Mouse (Mus musculus): ENCODE measurements at regions not wholly inside any gene's neighbourhood (a gene's known extent, or its start where the extent isn't known, plus 50 kb on each side); places are given as distances from the start of the nearest gene placed in this dataset.
A peak's percentile ranks its signal among the peaks of the same experiment; 100 is the strongest.

DNA sequence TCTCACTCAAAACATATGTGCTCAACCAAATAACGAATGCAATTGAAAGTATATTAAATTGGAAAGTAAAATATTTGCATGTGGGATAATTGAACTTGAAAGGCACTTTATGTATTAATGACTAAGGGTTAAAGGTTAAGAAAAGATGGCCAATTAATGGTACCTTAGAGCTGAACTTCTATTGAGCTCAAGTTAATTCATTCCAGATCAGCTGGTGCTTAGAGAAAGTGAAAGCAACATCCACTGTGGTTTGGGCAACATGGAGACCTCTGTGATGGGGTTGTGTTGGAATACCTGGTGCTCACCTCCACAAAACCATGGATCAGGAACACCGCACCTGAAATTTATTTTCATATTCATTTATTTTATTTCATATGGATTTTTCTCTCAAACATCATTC, 612.5 kb upstream of the Intu start:
- Histone ChIP-seq H3K4me1 (ENCODE audit: control insufficient read depth, insufficient read depth, low read length) (no peaks in the 10 kb centered on the region), H3K4me3 (ENCODE audit: insufficient read depth, low read length) (no peak overlapping the region), H3K27ac (ENCODE audit: insufficient read depth, low read length) (no peak overlapping the region)
- TF ChIP-seq CTCF (IDR thresholded peaks at IDR 0.05; ENCODE audit: borderline replicate concordance, insufficient read depth, low read length) (no peak), POLR2A (IDR thresholded peaks at IDR 0.05; ENCODE audit: low read depth, low read length) (no peak)

DNA sequence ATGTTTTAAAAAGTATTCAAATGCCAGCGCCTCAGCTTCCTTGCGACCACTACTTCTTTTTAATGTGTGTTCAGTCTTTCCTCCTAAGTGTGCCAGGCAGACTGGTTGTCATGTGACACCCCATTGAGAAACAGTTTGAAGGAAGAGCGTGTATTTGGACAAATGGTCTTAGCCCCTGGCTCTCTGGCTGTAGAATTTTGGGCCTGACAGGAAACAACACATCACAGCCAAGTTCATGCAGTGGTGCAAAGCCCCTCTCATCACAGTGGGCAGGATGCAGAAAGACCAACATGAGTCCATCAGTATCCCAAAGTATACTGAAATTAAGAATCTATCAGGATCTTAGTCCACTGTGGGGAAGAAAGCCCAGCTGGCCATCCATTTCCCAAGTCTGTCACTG, 605.6 kb upstream of the Intu start:
- Histone ChIP-seq H3K4me3 (ENCODE audit: insufficient read depth, low read length) (no peak overlapping the region), H3K4me1 (ENCODE audit: control insufficient read depth, insufficient read depth, low read length) (no peaks in the 10 kb centered on the region), H3K27ac (ENCODE audit: insufficient read depth, low read length) (no peak overlapping the region)
- TF ChIP-seq CTCF (IDR thresholded peaks at IDR 0.05; ENCODE audit: borderline replicate concordance, insufficient read depth, low read length) (no peak), POLR2A (IDR thresholded peaks at IDR 0.05; ENCODE audit: low read depth, low read length) (no peak)

DNA sequence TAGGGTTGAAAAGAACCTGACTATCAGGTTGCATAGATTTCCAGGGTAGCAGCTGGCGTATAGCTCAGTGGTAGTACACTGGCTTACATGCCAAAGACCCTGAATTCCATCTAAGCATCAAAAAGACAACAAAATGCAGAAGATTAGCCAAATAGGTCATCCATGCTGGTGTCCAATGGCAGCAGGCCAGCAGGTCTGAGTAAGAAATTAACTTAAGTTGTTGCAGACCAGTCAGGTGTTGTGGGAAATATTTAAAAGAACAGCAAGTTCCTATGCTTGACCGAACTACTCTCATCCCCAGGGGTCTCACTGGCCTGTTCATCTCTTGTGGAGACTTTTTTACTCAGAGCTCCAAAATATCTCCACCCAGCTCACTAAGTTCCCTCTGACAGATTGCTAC, 602.7 kb upstream of the Intu start:
- Histone ChIP-seq H3K27ac (ENCODE audit: insufficient read depth, low read length) (no peak overlapping the region), H3K4me1 (ENCODE audit: control insufficient read depth, insufficient read depth, low read length) (no peaks in the 10 kb centered on the region), H3K4me3 (ENCODE audit: insufficient read depth, low read length) (no peak overlapping the region)
- TF ChIP-seq CTCF (IDR thresholded peaks at IDR 0.05; ENCODE audit: borderline replicate concordance, insufficient read depth, low read length), result no peak
- TF ChIP-seq POLR2A (IDR thresholded peaks at IDR 0.05; ENCODE audit: low read depth, low read length), result no peak

DNA sequence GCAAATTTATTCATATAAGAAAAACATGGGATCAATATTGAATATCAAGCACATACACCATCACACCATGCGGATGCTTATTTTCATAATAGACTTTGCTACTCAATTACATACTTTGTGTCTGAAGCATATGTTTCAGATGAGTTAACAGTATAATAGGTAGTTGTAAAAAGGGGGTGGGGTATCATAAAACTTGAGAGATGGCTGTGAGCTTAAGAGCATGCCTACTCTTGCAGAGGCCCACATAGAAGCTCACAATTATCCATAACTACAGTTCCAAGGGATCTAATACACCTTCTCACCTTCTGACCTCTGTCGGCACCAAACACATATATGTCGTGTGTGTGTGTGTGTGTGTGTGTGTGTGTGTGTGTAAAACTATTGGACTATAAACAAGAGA, 597.7 kb upstream of the Intu start:
- Histone ChIP-seq H3K4me1 (ENCODE audit: control insufficient read depth, insufficient read depth, low read length) (no peaks in the 10 kb centered on the region), H3K4me3 (ENCODE audit: insufficient read depth, low read length) (no peak overlapping the region), H3K27ac (ENCODE audit: insufficient read depth, low read length) (no peak overlapping the region)
- TF ChIP-seq POLR2A (IDR thresholded peaks at IDR 0.05; ENCODE audit: low read depth, low read length) (no peak), CTCF (IDR thresholded peaks at IDR 0.05; ENCODE audit: borderline replicate concordance, insufficient read depth, low read length) (no peak)

GRCm38 (mm10) chr3:39937719-39938278, 593.3 kb upstream of the Intu start:
- TF ChIP-seq POLR2A (IDR thresholded peaks at IDR 0.05; ENCODE audit: low read depth, low read length) (no peak), CTCF (IDR thresholded peaks at IDR 0.05; ENCODE audit: borderline replicate concordance, insufficient read depth, low read length) (no peak)
- no peak overlapping the region for H3K27ac ChIP-seq (ENCODE audit: insufficient read depth, low read length)
- H3K4me3 ChIP-seq (ENCODE audit: insufficient read depth, low read length), result no peak overlapping the region
- no peaks in the 10 kb centered on the region for H3K4me1 ChIP-seq (ENCODE audit: control insufficient read depth, insufficient read depth, low read length)

DNA sequence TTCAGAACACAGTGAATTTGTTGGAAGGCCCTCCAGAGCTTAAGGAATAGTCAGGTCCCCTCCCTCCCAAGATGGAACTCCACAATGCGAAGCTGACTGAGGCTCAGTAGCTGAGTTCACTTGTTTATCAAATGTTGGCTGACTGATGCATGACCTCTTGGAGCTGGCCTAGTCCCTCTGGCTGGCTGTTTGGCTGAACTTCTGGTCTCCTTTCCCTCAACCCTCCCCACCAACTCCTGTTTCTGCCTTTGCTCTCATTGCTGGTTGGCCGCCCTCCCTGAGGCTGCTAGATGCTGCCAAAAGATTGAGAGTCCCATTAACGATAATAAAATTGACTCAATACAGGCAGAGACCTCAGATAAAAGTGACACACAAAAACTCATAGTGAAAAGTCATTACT, 586.5 kb upstream of the Intu start:
- TF ChIP-seq POLR2A (IDR thresholded peaks at IDR 0.05; ENCODE audit: low read depth, low read length) (no peak), CTCF (IDR thresholded peaks at IDR 0.05; ENCODE audit: borderline replicate concordance, insufficient read depth, low read length) (no peak)
- H3K4me1 ChIP-seq (ENCODE audit: control insufficient read depth, insufficient read depth, low read length), result no peaks in the 10 kb centered on the region
- H3K4me3 ChIP-seq (ENCODE audit: insufficient read depth, low read length), result no peak overlapping the region

DNA sequence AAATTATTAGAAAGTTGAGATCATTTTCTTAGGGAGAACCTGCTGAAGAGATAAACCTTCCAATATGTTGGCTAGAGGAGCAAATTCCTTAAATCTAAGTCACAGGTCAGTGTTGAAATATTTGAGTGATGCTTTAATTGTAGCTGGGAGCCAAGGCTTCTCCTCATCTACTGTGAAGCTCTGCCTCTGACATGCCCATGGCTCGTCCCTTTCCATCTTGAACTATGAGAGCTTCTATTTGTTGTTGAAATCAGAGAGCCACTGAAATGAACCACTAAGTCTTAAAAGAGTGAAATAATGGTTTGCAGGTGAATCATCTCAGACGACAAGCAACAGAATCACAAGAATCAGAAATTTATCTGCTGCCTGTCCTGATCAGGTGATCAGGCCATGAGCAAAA, 579.0 kb upstream of the Intu start:
- H3K4me3 ChIP-seq (ENCODE audit: insufficient read depth, low read length), result no peak overlapping the region
- H3K27ac ChIP-seq (ENCODE audit: insufficient read depth, low read length), result peak overlapping the region; percentile 97
- H3K4me1 ChIP-seq (ENCODE audit: control insufficient read depth, insufficient read depth, low read length), result peaks cover 11% of the 10 kb centered on the region
- TF ChIP-seq CTCF (IDR thresholded peaks at IDR 0.05; ENCODE audit: borderline replicate concordance, insufficient read depth, low read length), result no peak
- no peak for TF ChIP-seq POLR2A (IDR thresholded peaks at IDR 0.05; ENCODE audit: low read depth, low read length)

More for the DNA sequence above, 586.5 kb upstream of the Intu start:
- no peak overlapping the region for H3K27ac ChIP-seq (ENCODE audit: insufficient read depth, low read length)

DNA sequence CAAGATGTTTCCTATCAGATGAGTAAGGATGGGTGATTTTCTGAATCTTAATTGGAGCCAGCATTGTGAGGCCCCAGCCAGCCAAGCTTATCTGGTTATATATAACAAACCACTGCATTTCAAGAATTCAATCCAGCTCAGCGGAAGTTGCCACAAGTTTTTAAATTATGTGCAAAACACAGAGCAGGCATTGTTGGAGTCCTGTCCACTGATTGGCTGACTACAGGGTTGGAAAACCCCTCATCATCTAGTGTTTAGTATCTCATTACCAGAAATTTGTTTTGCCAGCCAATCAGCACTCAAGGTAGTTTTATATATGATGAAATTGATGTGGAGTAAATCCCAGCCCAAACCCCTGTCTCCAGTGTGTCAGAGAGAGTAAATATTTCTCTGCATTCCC, 578.5 kb upstream of the Intu start:
- Histone ChIP-seq H3K4me3 (ENCODE audit: insufficient read depth, low read length) (no peak overlapping the region), H3K27ac (ENCODE audit: insufficient read depth, low read length) (peak overlapping the region; percentile 97), H3K4me1 (ENCODE audit: control insufficient read depth, insufficient read depth, low read length) (peaks cover 11% of the 10 kb centered on the region)
- TF ChIP-seq CTCF (IDR thresholded peaks at IDR 0.05; ENCODE audit: borderline replicate concordance, insufficient read depth, low read length) (no peak), POLR2A (IDR thresholded peaks at IDR 0.05; ENCODE audit: low read depth, low read length) (no peak)

DNA sequence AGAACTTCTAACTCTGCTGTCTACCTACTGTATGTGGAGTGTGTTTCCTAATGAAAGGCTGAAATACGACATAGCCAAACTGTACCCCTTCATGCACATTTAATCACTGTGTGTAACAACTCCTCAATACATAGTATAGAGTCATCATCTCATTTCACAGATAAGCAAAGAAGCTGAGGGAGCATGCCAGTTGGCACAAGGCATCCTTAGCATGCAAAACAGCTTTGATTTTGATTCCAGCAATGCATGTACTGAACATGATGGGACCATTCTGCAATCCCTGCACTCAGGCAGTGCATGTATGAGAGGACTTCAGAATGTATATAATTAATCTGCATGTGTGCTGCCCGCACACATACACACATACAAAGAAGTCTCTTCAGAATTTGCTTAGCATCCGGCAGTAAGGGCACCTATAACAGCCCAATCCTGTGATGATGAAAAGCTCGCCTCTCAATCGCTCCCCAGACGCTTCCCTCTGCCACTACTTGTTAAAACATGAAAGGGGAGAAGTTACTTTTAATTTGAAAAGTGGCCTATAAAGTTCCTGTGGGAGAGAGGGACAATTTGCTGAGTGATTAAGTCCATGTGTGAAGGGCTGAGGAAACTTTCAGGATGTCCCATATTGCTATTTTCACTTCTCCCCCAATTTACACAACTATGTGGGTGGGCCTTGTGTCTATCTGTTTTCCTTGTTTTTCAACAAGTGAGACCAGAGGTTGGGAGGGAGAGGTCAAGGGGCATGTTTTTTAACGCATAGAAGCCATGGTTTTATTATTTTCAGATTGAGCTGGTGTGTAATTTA, 569.0 kb upstream of the Intu start:
- TF ChIP-seq POLR2A (IDR thresholded peaks at IDR 0.05; ENCODE audit: low read depth, low read length), result no peak
- no peak for TF ChIP-seq CTCF (IDR thresholded peaks at IDR 0.05; ENCODE audit: borderline replicate concordance, insufficient read depth, low read length)
- Histone ChIP-seq H3K4me3 (ENCODE audit: insufficient read depth, low read length) (no peak overlapping the region), H3K4me1 (ENCODE audit: control insufficient read depth, insufficient read depth, low read length) (no peaks in the 10 kb centered on the region), H3K27ac (ENCODE audit: insufficient read depth, low read length) (no peak overlapping the region)

DNA sequence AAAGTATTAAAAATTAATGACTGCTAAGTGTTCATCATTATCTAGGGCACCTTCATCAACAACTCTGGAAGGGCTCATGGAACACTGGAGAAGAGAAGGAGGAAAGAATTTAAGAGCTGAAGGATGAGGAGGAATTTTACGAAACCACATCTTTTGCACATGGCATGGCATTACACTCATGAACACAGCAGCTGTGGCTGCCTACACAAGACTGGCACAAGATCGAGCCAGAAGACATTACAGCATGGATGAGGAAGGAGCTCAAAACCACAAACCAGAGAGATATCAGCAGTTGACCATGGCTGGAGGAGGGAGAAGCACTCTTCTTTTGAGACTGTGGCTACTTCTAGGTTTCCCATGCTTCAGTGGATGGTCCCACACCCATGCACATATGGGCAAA, 565.7 kb upstream of the Intu start:
- Histone ChIP-seq H3K4me3 (ENCODE audit: insufficient read depth, low read length) (no peak overlapping the region), H3K4me1 (ENCODE audit: control insufficient read depth, insufficient read depth, low read length) (no peaks in the 10 kb centered on the region), H3K27ac (ENCODE audit: insufficient read depth, low read length) (no peak overlapping the region)
- no peak for TF ChIP-seq POLR2A (IDR thresholded peaks at IDR 0.05; ENCODE audit: low read depth, low read length)
- TF ChIP-seq CTCF (IDR thresholded peaks at IDR 0.05; ENCODE audit: borderline replicate concordance, insufficient read depth, low read length), result no peak
